Mouse (Mus musculus): ENCODE measurements at regions not wholly inside any gene's neighbourhood (a gene's known extent, or its start where the extent isn't known, plus 50 kb on each side); places are given as distances from the start of the nearest gene placed in this dataset.

DNA sequence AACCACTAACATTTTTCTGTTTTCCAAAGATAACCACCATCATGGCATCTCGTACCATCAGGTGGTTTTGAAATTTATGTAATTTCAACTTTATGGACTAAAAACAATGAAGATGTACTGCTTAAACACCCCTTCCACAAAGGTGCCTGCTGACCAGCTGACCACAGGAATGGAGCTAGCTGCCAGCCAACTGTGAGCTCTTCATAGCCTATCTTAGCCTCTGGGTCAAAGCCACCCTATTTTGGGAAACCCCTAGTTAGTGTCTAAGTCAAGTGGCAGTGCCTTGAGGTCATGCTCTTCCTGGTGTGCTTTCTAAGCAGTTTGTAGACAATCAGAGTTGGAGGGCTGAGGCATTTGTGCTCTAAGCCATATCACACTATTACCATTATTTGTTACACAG is 364.8 kb downstream of the Pdgfc start:
- H3K36me3 ChIP-seq (replicated peaks; ENCODE audit: control insufficient read depth, insufficient read depth, low read length) = no peaks in the 10 kb centered on the region
- no peaks in the 10 kb centered on the region for H3K4me1 ChIP-seq (ENCODE audit: control insufficient read depth, insufficient read depth)
- no peaks in the 10 kb centered on the region for H3K9me3 ChIP-seq (replicated peaks; ENCODE audit: control insufficient read depth, low read length)
- no peak for DNase-seq (ENCODE audit: low spot score)
- TF ChIP-seq CTCF (IDR thresholded peaks at IDR 0.05; ENCODE audit: low read depth) (no peak), EP300 (IDR thresholded peaks at IDR 0.05; ENCODE audit: low read depth) (no peak)
- WGBS = 75% methylated on average over 1 of the region's 1 CpGs
- no peaks in the 10 kb centered on the region for H3K27me3 ChIP-seq (ENCODE audit: control insufficient read depth, insufficient read depth, low read length)
- no peak overlapping the region for H3K4me3 ChIP-seq (ENCODE audit: low read depth, low read length)
- no peak overlapping the region for H3K4me2 ChIP-seq (ENCODE audit: low read depth, low read length)
- no peak for ATAC-seq (ENCODE audit: insufficient read depth, low read depth)
- H3K27ac ChIP-seq (ENCODE audit: low read depth) = no peak overlapping the region
- H3K9ac ChIP-seq (replicated peaks; ENCODE audit: low read depth, low read length) = no peak overlapping the region

DNA sequence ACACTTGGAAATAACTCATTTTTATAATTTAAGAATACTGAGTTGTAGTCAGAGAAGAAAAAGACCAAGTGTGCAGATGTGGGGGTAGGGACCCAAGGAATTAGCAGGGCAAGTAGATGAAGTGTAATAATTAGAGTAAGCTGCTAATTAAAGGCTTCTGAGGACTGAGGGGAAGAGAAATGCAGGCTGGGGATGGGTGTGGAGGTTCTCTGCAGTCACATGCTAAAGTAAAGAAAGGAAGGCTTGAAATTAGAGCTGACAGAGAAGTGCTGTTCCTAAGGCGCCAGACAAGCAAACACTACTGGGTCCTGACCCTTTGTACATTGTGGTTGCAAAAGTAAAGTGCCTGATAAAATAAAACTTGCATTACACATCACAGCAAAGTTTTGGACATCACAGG is 372.7 kb downstream of the Pdgfc start:
- TF ChIP-seq CTCF (IDR thresholded peaks at IDR 0.05; ENCODE audit: low read depth) (no peak), EP300 (IDR thresholded peaks at IDR 0.05; ENCODE audit: low read depth) (no peak)
- Histone ChIP-seq H3K36me3 (replicated peaks; ENCODE audit: control insufficient read depth, insufficient read depth, low read length) (no peaks in the 10 kb centered on the region), H3K9ac (replicated peaks; ENCODE audit: low read depth, low read length) (no peak overlapping the region), H3K27ac (ENCODE audit: low read depth) (no peak overlapping the region), H3K4me3 (ENCODE audit: low read depth, low read length) (no peak overlapping the region), H3K4me2 (ENCODE audit: low read depth, low read length) (no peak overlapping the region), H3K9me3 (replicated peaks; ENCODE audit: control insufficient read depth, low read length) (no peaks in the 10 kb centered on the region), H3K27me3 (ENCODE audit: control insufficient read depth, insufficient read depth, low read length) (no peaks in the 10 kb centered on the region), H3K4me1 (ENCODE audit: control insufficient read depth, insufficient read depth) (no peaks in the 10 kb centered on the region)
- DNase-seq (ENCODE audit: low spot score) (no peak), ATAC-seq (ENCODE audit: insufficient read depth, low read depth) (no peak)
- WGBS = 52% methylated on average over 1 of the region's 1 CpGs

DNA sequence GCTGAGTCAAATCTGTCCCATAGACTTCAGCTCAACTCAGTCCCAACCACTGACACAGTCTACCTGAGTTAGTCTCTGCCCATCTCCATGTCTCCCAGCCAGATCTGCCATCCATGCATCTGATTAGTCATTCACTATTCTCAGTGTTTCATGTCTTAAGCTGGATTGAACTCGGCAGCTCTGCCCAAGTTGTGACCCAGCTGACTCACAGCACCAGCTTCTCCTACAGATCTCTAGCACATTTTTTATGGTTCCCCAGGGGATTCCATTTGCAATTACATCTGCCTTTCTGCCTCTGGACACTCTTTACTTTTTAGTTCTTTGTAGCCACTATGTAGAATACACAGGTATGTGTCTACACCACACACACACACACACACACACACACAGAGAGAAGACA is 385.7 kb downstream of the Pdgfc start:
- H3K4me3 ChIP-seq (ENCODE audit: low read depth, low read length) = no peak overlapping the region
- DNase-seq (ENCODE audit: low spot score) = no peak
- peaks cover 8% of the 10 kb centered on the region; the same call in 1 of the 2 replicates for H3K4me1 ChIP-seq (ENCODE audit: control insufficient read depth, insufficient read depth)
- no peaks in the 10 kb centered on the region for H3K36me3 ChIP-seq (replicated peaks; ENCODE audit: control insufficient read depth, insufficient read depth, low read length)
- H3K4me2 ChIP-seq (ENCODE audit: low read depth, low read length) = no peak overlapping the region
- no peak overlapping the region for H3K27ac ChIP-seq (ENCODE audit: low read depth)
- no peaks in the 10 kb centered on the region for H3K9me3 ChIP-seq (replicated peaks; ENCODE audit: control insufficient read depth, low read length)
- no peak for ATAC-seq (ENCODE audit: insufficient read depth, low read depth)
- TF ChIP-seq EP300 (IDR thresholded peaks at IDR 0.05; ENCODE audit: low read depth) (no peak), CTCF (IDR thresholded peaks at IDR 0.05; ENCODE audit: low read depth) (no peak)
- no peaks in the 10 kb centered on the region for H3K27me3 ChIP-seq (ENCODE audit: control insufficient read depth, insufficient read depth, low read length)
- WGBS = 67% methylated on average over 1 of the region's 1 CpGs
- H3K9ac ChIP-seq (replicated peaks; ENCODE audit: low read depth, low read length) = no peak overlapping the region

DNA sequence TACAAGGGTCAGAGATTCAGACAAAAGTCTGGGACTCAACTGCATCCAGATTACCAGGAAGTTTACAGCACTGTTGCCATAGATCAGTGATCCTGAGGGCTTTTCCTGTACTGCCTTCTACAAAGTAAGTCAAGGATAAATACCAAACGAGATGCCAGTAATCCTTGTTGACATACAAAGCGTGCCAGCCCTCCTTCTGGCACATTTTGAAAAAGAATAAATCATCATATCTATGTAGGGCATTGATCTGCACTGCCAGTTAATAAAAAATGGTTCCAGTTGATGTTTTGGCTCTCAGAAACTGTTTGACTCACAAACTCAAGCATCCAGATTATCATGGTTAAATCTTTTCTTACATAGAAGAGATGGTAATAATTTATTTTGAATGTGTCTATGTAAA is 390.5 kb downstream of the Pdgfc start:
- Histone ChIP-seq H3K4me3 (ENCODE audit: low read depth, low read length) (no peak overlapping the region), H3K36me3 (replicated peaks; ENCODE audit: control insufficient read depth, insufficient read depth, low read length) (no peaks in the 10 kb centered on the region), H3K4me1 (ENCODE audit: control insufficient read depth, insufficient read depth) (no peaks in the 10 kb centered on the region), H3K9ac (replicated peaks; ENCODE audit: low read depth, low read length) (no peak overlapping the region), H3K27ac (ENCODE audit: low read depth) (no peak overlapping the region), H3K9me3 (replicated peaks; ENCODE audit: control insufficient read depth, low read length) (no peaks in the 10 kb centered on the region), H3K4me2 (ENCODE audit: low read depth, low read length) (no peak overlapping the region), H3K27me3 (ENCODE audit: control insufficient read depth, insufficient read depth, low read length) (no peaks in the 10 kb centered on the region)
- WGBS = 36% methylated on average over 2 of the region's 2 CpGs
- ATAC-seq (ENCODE audit: insufficient read depth, low read depth) (no peak), DNase-seq (ENCODE audit: low spot score) (no peak)
- no peak for TF ChIP-seq EP300 (IDR thresholded peaks at IDR 0.05; ENCODE audit: low read depth)
- no peak for TF ChIP-seq CTCF (IDR thresholded peaks at IDR 0.05; ENCODE audit: low read depth)

All from heart, postnatal 0 days (tissue).